Mouse (Mus musculus) kidney, embryonic 14.5 days (tissue): ENCODE results near the gene Kif5a. TPM values are rescaled to one million over a fixed set of nuclear protein-coding genes. Genes with fewer than 3 reads are reported as not detected.
A peak's percentile ranks its signal among the peaks of the same experiment; 100 is the strongest.

Source experiments
- ATAC-seq: fragments of 200-750 bp; cut with Nextera tagmentation; 2 replicates; pipeline ENCODE4 v1.8.0; 2017; ENCODE audit warnings: moderate number of reproducible peaks, mild to moderate bottlenecking, moderate TSS enrichment, moderate library complexity; ENCODE audit not compliant: low FRiP score, low TSS enrichment
- H3K27ac ChIP-seq: fragments of 300-500 bp; sonication (generic); 2 replicates; pipeline ENCODE4 v1.5.1; 2014; ENCODE audit warnings: low read depth, mild to moderate bottlenecking, low read length, moderate library complexity, mixed read lengths
- H3K27me3 ChIP-seq: fragments of 300-500 bp; sonication (generic); 2 replicates; pipeline ENCODE4 v1.6.1; 2014; ENCODE audit warnings: mild to moderate bottlenecking, low read length; ENCODE audit not compliant: control insufficient read depth, insufficient read depth
- H3K36me3 ChIP-seq: fragments of 300-500 bp; sonication (generic); 2 replicates; pipeline ENCODE4 v1.6.1; 2014; ENCODE audit warnings: low read length, mixed read lengths; ENCODE audit not compliant: control insufficient read depth, insufficient read depth
- H3K4me1 ChIP-seq: fragments of 300-500 bp; sonication (generic); 2 replicates; pipeline ENCODE4 v1.6.1; 2014; ENCODE audit warnings: low read length, mixed read lengths; ENCODE audit not compliant: control insufficient read depth, insufficient read depth
- H3K4me2 ChIP-seq: fragments of 300-500 bp; sonication (generic); replicated peaks from 2 replicates; pipeline ENCODE4 v1.6.1; 2014; ENCODE audit warnings: low read depth, mild to moderate bottlenecking, low read length
- H3K4me3 ChIP-seq: fragments of 300-500 bp; sonication (generic); 2 replicates; pipeline ENCODE4 v1.5.1; 2014; ENCODE audit warnings: mild to moderate bottlenecking, low read length
- H3K9ac ChIP-seq: fragments of 300-500 bp; sonication (generic); 2 replicates; pipeline ENCODE4 v1.6.1; 2014; ENCODE audit warnings: low read depth, mild to moderate bottlenecking, low read length, moderate library complexity
- H3K9me3 ChIP-seq: fragments of 300-500 bp; sonication (generic); 2 replicates; pipeline ENCODE4 v1.6.1; 2016; ENCODE audit warnings: low read length; ENCODE audit not compliant: control insufficient read depth
- WGBS: fragments of 180-500 bp; shearing (Covaris S2); extraction: QIAGEN DNeasy Blood & Tissue Kit; methylation state at CpG from one replicate; pipeline ENCODE4 v1.1.7; 2014; 5-methylcytosine and 5-hydroxymethylcytosine counted together
- polyA plus RNA-seq: library from polyadenylated mRNA; unstranded; fragments of >200 nt; fragmentation: Nextera tagmentation; extraction: Ambion mirVana; gene quantifications from 2 replicates; pipeline ENCODE4 v1.2.1, GENCODE M21; 2014

Gene Kif5a
- polyA plus RNA-seq, 1 experiment from 2014 or later, result 0.37 TPM

GRCm38 (mm10) chr10:127183759-127184158 lies 79.4 kb downstream of the Kif5a start:
- peak overlapping the region; percentile 31 for H3K4me2 ChIP-seq
- ATAC-seq, result no peak

GRCm38 (mm10) chr10:127182624-127183023 lies 80.5 kb downstream of the Kif5a start:
- WGBS, result 94% methylated on average over 4 of the region's 4 CpGs
- H3K4me2 ChIP-seq, result no peak overlapping the region
- H3K4me3 ChIP-seq, result no peak overlapping the region
- no peak overlapping the region for H3K27ac ChIP-seq
- H3K9me3 ChIP-seq, result no peaks in the 10 kb centered on the region
- H3K4me1 ChIP-seq, result peaks cover 33% of the 10 kb centered on the region
- peaks cover 12% of the 10 kb centered on the region; the same call in 1 of the 2 replicates for H3K36me3 ChIP-seq
- ATAC-seq, result no peak
- H3K27me3 ChIP-seq, result peaks cover 29% of the 10 kb centered on the region
- H3K9ac ChIP-seq, result no peak overlapping the region

More at GRCm38 (mm10) chr10:127183759-127184158, 79.4 kb downstream of the Kif5a start:
- Histone ChIP-seq H3K36me3 (peaks cover 12% of the 10 kb centered on the region; the same call in 1 of the 2 replicates), H3K27me3 (peaks cover 18% of the 10 kb centered on the region), H3K4me3 (peak overlapping the region; percentile 7), H3K9me3 (no peaks in the 10 kb centered on the region), H3K9ac (0 out of 2 replicates have a peak overlapping the region, but pooled peaks have one; percentile 18), H3K4me1 (peaks cover 23% of the 10 kb centered on the region), H3K27ac (no peak overlapping the region)
- 17% methylated on average over 20 of the region's 20 CpGs for WGBS

- Histone ChIP-seq H3K27me3 (peaks cover 33% of the 10 kb centered on the region), H3K27ac (no peak overlapping the region), H3K9me3 (no peaks in the 10 kb centered on the region), H3K4me2 (no peak overlapping the region), H3K4me1 (peaks cover 33% of the 10 kb centered on the region), H3K4me3 (no peak overlapping the region), H3K36me3 (peaks cover 12% of the 10 kb centered on the region; the same call in 1 of the 2 replicates), H3K9ac (no peak overlapping the region)
- ATAC-seq, result no peak
- 82% methylated on average over 6 of the region's 6 CpGs for WGBS
Observed at GRCm38 (mm10) chr10:127181566-127181965, 81.6 kb downstream of the Kif5a start.

- no peaks in the 10 kb centered on the region for H3K9me3 ChIP-seq
- peaks cover 9% of the 10 kb centered on the region; the same call in 1 of the 2 replicates for H3K36me3 ChIP-seq
- H3K4me2 ChIP-seq, result peak overlapping the region; percentile 35; the same call in 1 of the 2 replicates
- 15% methylated on average over 3 of the region's 3 CpGs for WGBS
- peaks cover 33% of the 10 kb centered on the region for H3K27me3 ChIP-seq
- ATAC-seq, result no peak
- H3K4me1 ChIP-seq, result peaks cover 33% of the 10 kb centered on the region
- no peak overlapping the region for H3K27ac ChIP-seq
- H3K4me3 ChIP-seq, result no peak overlapping the region
- H3K9ac ChIP-seq, result no peak overlapping the region
Observed at GRCm38 (mm10) chr10:127180695-127181047, 82.5 kb downstream of the Kif5a start.

GRCm38 (mm10) chr10:127179871-127180694 lies 83.1 kb downstream of the Kif5a start, which contains the start of gene Slc26a10:
Gene Slc26a10, minus strand, starts transcription at chr10:127180645.
- WGBS, result 2% methylated on average over 34 of the region's 34 CpGs
- Histone ChIP-seq H3K9me3 (no peaks in the 10 kb centered on the region), H3K9ac (no peak within 1 kb of the TSS), H3K4me1 (peaks cover 33% of the 10 kb centered on the region), H3K4me3 (peak within 1 kb of the TSS; percentile 17; the same call in 1 of the 2 replicates), H3K27ac (no peak within 1 kb of the TSS), H3K27me3 (peaks cover 33% of the 10 kb centered on the region), H3K4me2 (peak within 1 kb of the TSS; percentile 35), H3K36me3 (peaks cover 4% of the 10 kb centered on the region; the same call in 1 of the 2 replicates)
- 0 out of 2 replicates have a peak, but pooled peaks have one; percentile 24 for ATAC-seq

- Histone ChIP-seq H3K27ac (no peak overlapping the region), H3K9ac (no peak overlapping the region), H3K4me3 (peak overlapping the region; percentile 26), H3K4me1 (peaks cover 24% of the 10 kb centered on the region), H3K27me3 (peaks cover 33% of the 10 kb centered on the region), H3K4me2 (peak overlapping the region; percentile 45), H3K9me3 (no peaks in the 10 kb centered on the region), H3K36me3 (peaks cover 2% of the 10 kb centered on the region; the same call in 1 of the 2 replicates)
- no peak for ATAC-seq
- WGBS, result 2% methylated on average over 41 of the region's 41 CpGs
Observed at GRCm38 (mm10) chr10:127178286-127179027, 84.7 kb downstream of the Kif5a start.

GRCm38 (mm10) chr10:127177719-127178118 lies 85.4 kb downstream of the Kif5a start:
- H3K9ac ChIP-seq, result no peak overlapping the region
- peak overlapping the region; percentile 45 for H3K4me2 ChIP-seq
- H3K4me3 ChIP-seq, result peak overlapping the region; percentile 26
- ATAC-seq, result peak; percentile 66
- no peaks in the 10 kb centered on the region for H3K9me3 ChIP-seq
- no peak overlapping the region for H3K27ac ChIP-seq
- WGBS, result under 1% methylated on average over 23 of the region's 23 CpGs
- H3K4me1 ChIP-seq, result peaks cover 24% of the 10 kb centered on the region
- H3K36me3 ChIP-seq, result peaks cover under 1% of the 10 kb centered on the region; the same call in 1 of the 2 replicates
- peaks cover 33% of the 10 kb centered on the region for H3K27me3 ChIP-seq

GRCm38 (mm10) chr10:127177235-127177634 lies 85.9 kb downstream of the Kif5a start:
- Histone ChIP-seq H3K4me2 (peak overlapping the region; percentile 45; the same call in 1 of the 2 replicates), H3K27ac (no peak overlapping the region), H3K9ac (no peak overlapping the region), H3K4me3 (no peak overlapping the region), H3K36me3 (no peaks in the 10 kb centered on the region), H3K9me3 (no peaks in the 10 kb centered on the region), H3K27me3 (peaks cover 33% of the 10 kb centered on the region), H3K4me1 (peaks cover 24% of the 10 kb centered on the region)
- no peak for ATAC-seq
- 26% methylated on average over 9 of the region's 9 CpGs for WGBS
